Mouse (Mus musculus): ENCODE results near the gene Plch2. TPM values are rescaled to one million over a fixed set of nuclear protein-coding genes. Genes with fewer than 3 reads are reported as not detected.
"Not testable (repeated sequence)": the region's sequence is repeated elsewhere in the genome, so short reads cannot be mapped to it uniquely, and the experiment has no call there.

Gene Plch2
- polyA plus RNA-seq, 1 experiment from 2014 or later = 2.4 TPM

DNA sequence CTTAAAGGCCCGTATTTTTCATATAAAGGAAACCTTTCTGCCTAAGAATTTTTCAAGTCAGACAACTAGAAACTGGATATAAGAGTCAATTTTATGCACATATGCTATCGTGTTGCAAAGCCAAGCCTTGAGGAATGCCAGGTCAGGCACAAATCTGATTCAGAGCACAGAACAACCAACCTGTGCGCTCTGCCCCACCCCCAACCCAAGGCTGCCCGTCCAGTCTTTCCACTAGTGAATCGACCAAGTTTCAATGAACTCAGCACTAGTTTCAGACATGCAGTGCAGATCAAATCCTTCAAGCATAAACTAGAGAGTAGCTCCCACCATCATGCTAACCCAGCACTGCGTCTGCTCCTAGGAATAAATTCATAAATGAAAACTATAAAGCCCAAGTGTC, 23.1 kb upstream of the Plch2 start:
- Histone ChIP-seq H3K4me2 (ENCODE audit: low read depth, low read length, severe bottlenecking) (no peak overlapping the region), H3K27ac (ENCODE audit: low read depth, low read length) (no peak overlapping the region), H3K36me3 (ENCODE audit: control insufficient read depth, insufficient read depth, low read length) (peaks cover 11% of the 10 kb centered on the region; the same call in 1 of the 2 replicates), H3K4me3 (ENCODE audit: low read depth, low read length) (no peak overlapping the region), H3K27me3 (ENCODE audit: control insufficient read depth, insufficient read depth, low read length) (no peaks in the 10 kb centered on the region), H3K9me3 (ENCODE audit: control insufficient read depth, low read length) (no peaks in the 10 kb centered on the region), H3K9ac (ENCODE audit: low read length) (no peak overlapping the region), H3K4me1 (replicated peaks; ENCODE audit: control insufficient read depth, insufficient read depth, low read length) (peaks cover 3% of the 10 kb centered on the region; the same call in 1 of the 2 replicates)
- no peak for DNase-seq (ENCODE audit: low spot score)
- ATAC-seq (replicated peaks; ENCODE audit: low FRiP score) = no peak
- 95% methylated on average over 6 of the region's 6 CpGs for WGBS

DNA sequence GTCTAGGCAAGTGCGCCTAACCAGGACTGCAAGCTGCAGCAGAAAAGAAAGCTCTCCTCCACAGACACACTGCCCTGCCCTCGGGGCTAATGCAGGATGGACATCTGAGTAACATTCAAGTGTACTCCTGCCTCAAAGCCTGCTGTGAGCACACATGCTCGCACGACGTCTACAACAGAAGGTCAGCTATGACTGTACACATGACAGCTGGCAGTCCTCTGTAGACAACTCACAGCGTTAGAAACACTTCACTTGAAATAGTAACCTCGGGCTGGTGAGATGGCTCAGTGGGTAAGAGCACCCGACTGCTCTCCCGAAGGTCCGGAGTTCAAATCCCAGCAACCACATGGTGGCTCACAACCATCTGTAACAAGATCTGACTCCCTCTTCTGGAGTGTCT, 22.2 kb upstream of the Plch2 start:
- H3K27ac ChIP-seq (ENCODE audit: low read depth, low read length); H3K9me3 ChIP-seq (ENCODE audit: control insufficient read depth, low read length); H3K4me1 ChIP-seq (replicated peaks; ENCODE audit: control insufficient read depth, insufficient read depth, low read length); H3K27me3 ChIP-seq (ENCODE audit: control insufficient read depth, insufficient read depth, low read length); H3K4me2 ChIP-seq (ENCODE audit: low read depth, low read length, severe bottlenecking); H3K9ac ChIP-seq (ENCODE audit: low read length); DNase-seq (ENCODE audit: low spot score); H3K4me3 ChIP-seq (ENCODE audit: low read depth, low read length); ATAC-seq (replicated peaks; ENCODE audit: low FRiP score): not testable (repeated sequence)
- 91% methylated on average over 10 of the region's 10 CpGs for WGBS
- H3K36me3 ChIP-seq (ENCODE audit: control insufficient read depth, insufficient read depth, low read length) = peaks cover 11% of the 10 kb centered on the region; the same call in 1 of the 2 replicates

DNA sequence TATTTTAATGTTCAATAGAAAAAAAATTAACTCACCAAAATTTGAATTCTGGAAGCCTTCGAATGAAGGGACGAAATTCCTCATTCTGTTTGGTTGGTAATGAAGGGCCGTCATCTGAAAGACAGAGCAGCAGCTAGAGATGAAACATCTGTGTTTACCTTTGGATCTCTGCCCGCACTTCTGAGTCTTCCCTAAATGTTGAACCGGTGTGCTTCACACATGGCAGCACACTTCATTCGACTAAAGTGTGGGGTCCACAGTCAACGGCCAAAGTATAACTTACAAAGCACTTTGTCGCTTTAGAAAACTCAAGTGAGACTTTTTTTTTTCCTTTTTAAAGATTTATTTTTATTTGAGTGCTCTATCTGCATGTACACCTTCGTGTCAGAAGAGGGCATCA, 20.1 kb upstream of the Plch2 start:
- no peaks in the 10 kb centered on the region for H3K27me3 ChIP-seq (ENCODE audit: control insufficient read depth, insufficient read depth, low read length)
- H3K4me2 ChIP-seq (ENCODE audit: low read depth, low read length, severe bottlenecking) = no peak overlapping the region
- DNase-seq (ENCODE audit: low spot score) (no peak), ATAC-seq (replicated peaks; ENCODE audit: low FRiP score) (no peak)
- H3K4me3 ChIP-seq (ENCODE audit: low read depth, low read length) = no peak overlapping the region
- peaks cover 11% of the 10 kb centered on the region; the same call in 1 of the 2 replicates for H3K36me3 ChIP-seq (ENCODE audit: control insufficient read depth, insufficient read depth, low read length)
- no peak overlapping the region for H3K27ac ChIP-seq (ENCODE audit: low read depth, low read length)
- WGBS = 92% methylated on average over 9 of the region's 9 CpGs
- no peak overlapping the region for H3K9ac ChIP-seq (ENCODE audit: low read length)
- H3K9me3 ChIP-seq (ENCODE audit: control insufficient read depth, low read length) = no peaks in the 10 kb centered on the region
- H3K4me1 ChIP-seq (replicated peaks; ENCODE audit: control insufficient read depth, insufficient read depth, low read length) = no peaks in the 10 kb centered on the region

DNA sequence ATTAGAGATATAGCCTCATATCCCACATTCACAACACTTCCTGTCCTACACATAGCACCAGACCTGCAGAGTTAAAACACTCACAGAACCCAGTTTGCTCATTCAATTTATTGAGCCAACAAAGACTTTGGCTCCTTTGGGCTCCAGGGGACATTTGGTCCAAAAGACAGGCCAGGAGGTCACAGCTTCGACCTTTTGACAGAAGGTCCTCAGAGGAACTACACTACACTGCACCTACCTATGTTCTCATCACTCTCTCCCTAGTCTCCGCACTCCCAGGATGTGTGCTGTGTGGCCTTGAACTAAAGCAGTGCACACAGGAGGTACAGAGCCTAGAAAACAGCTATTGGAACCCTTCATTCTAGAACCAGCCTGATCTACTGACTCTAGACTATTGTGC, 19.2 kb upstream of the Plch2 start:
- Histone ChIP-seq H3K4me2 (ENCODE audit: low read depth, low read length, severe bottlenecking) (no peak overlapping the region), H3K9ac (ENCODE audit: low read length) (no peak overlapping the region), H3K4me1 (replicated peaks; ENCODE audit: control insufficient read depth, insufficient read depth, low read length) (no peaks in the 10 kb centered on the region), H3K27ac (ENCODE audit: low read depth, low read length) (no peak overlapping the region), H3K9me3 (ENCODE audit: control insufficient read depth, low read length) (no peaks in the 10 kb centered on the region), H3K36me3 (ENCODE audit: control insufficient read depth, insufficient read depth, low read length) (peaks cover 16% of the 10 kb centered on the region; the same call in 1 of the 2 replicates), H3K4me3 (ENCODE audit: low read depth, low read length) (no peak overlapping the region), H3K27me3 (ENCODE audit: control insufficient read depth, insufficient read depth, low read length) (no peaks in the 10 kb centered on the region)
- ATAC-seq (replicated peaks; ENCODE audit: low FRiP score) (no peak), DNase-seq (ENCODE audit: low spot score) (no peak)
- WGBS = 88% methylated on average over 2 of the region's 2 CpGs

DNA sequence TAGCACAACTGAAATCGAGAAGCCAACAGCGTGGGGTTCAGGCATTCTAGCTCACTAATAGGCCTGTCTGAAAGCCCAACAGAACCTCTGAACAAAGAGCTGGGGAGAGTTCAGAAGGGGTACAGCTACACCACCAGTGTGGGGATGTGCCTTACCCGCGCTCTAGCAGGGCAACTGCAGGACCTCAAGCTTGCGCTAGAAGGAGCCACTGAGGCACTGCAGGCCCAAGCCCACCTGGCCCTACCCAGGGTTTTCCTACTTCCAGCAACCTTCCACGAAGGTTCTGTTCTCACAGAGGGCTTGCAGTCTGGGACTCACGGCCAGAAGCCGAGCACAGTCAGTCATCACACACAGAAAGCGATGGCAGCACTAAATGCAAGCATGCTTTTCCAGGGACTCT, 18.6 kb upstream of the Plch2 start:
- no peak overlapping the region for H3K27ac ChIP-seq (ENCODE audit: low read depth, low read length)
- H3K4me3 ChIP-seq (ENCODE audit: low read depth, low read length) = no peak overlapping the region
- H3K36me3 ChIP-seq (ENCODE audit: control insufficient read depth, insufficient read depth, low read length) = peaks cover 15% of the 10 kb centered on the region; the same call in 1 of the 2 replicates
- no peak overlapping the region for H3K4me2 ChIP-seq (ENCODE audit: low read depth, low read length, severe bottlenecking)
- ATAC-seq (replicated peaks; ENCODE audit: low FRiP score) (no peak), DNase-seq (ENCODE audit: low spot score) (no peak)
- 88% methylated on average over 9 of the region's 9 CpGs for WGBS
- no peaks in the 10 kb centered on the region for H3K27me3 ChIP-seq (ENCODE audit: control insufficient read depth, insufficient read depth, low read length)
- H3K9ac ChIP-seq (ENCODE audit: low read length) = no peak overlapping the region
- no peaks in the 10 kb centered on the region for H3K4me1 ChIP-seq (replicated peaks; ENCODE audit: control insufficient read depth, insufficient read depth, low read length)
- no peaks in the 10 kb centered on the region for H3K9me3 ChIP-seq (ENCODE audit: control insufficient read depth, low read length)

DNA sequence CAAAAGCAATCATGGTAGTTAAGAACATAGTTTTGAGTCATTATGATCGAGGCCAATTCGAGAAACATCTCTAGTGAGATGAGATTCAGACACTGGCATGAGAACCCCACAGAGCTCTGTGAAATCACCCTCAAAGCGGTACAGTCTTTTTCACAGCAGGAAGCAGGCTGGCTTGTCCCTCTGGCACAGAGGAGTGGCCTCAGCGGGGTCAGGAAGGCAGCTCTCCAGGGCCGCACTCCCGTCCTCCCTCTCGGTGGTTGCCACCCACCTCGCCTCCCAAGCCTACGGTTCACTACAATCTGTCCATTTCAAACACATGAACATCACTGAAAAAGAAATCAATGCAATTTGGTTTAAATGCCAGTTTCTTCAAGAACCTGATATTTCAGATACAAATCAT, 17.8 kb upstream of the Plch2 start:
- no peak overlapping the region for H3K4me2 ChIP-seq (ENCODE audit: low read depth, low read length, severe bottlenecking)
- H3K4me3 ChIP-seq (ENCODE audit: low read depth, low read length) = no peak overlapping the region
- H3K4me1 ChIP-seq (replicated peaks; ENCODE audit: control insufficient read depth, insufficient read depth, low read length) = no peaks in the 10 kb centered on the region
- no peak for DNase-seq (ENCODE audit: low spot score)
- H3K27me3 ChIP-seq (ENCODE audit: control insufficient read depth, insufficient read depth, low read length) = no peaks in the 10 kb centered on the region
- H3K9me3 ChIP-seq (ENCODE audit: control insufficient read depth, low read length) = no peaks in the 10 kb centered on the region
- 86% methylated on average over 9 of the region's 9 CpGs for WGBS
- no peak for ATAC-seq (replicated peaks; ENCODE audit: low FRiP score)
- H3K9ac ChIP-seq (ENCODE audit: low read length) = no peak overlapping the region
- H3K27ac ChIP-seq (ENCODE audit: low read depth, low read length) = no peak overlapping the region
- peaks cover 17% of the 10 kb centered on the region; the same call in 1 of the 2 replicates for H3K36me3 ChIP-seq (ENCODE audit: control insufficient read depth, insufficient read depth, low read length)

DNA sequence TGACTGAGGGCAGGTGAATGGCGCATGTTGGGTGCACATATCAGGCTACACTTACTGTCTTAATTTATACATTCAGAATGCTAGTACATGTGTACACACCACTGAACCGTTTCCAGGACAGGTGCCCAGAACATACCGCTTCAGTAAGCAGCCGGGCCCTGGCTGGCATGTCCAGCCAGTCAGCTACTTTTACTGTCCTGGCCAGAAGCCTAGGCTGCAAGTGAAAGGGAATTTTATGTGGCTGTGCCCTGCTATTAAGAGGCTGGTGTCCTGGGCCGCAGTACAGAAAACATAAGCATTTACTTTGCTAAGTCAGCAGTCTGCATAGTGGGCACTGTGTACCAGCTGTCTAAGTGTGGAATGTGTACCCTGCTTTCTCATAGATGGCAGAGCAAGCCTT, 14.3 kb upstream of the Plch2 start:
- Histone ChIP-seq H3K4me1 (replicated peaks; ENCODE audit: control insufficient read depth, insufficient read depth, low read length) (peaks cover 6% of the 10 kb centered on the region; the same call in 1 of the 2 replicates), H3K4me2 (ENCODE audit: low read depth, low read length, severe bottlenecking) (no peak overlapping the region), H3K27me3 (ENCODE audit: control insufficient read depth, insufficient read depth, low read length) (no peaks in the 10 kb centered on the region), H3K9ac (ENCODE audit: low read length) (no peak overlapping the region), H3K9me3 (ENCODE audit: control insufficient read depth, low read length) (no peaks in the 10 kb centered on the region), H3K4me3 (ENCODE audit: low read depth, low read length) (no peak overlapping the region), H3K27ac (ENCODE audit: low read depth, low read length) (no peak overlapping the region), H3K36me3 (ENCODE audit: control insufficient read depth, insufficient read depth, low read length) (peaks cover 12% of the 10 kb centered on the region; the same call in 1 of the 2 replicates)
- WGBS = 97% methylated on average over 5 of the region's 5 CpGs
- DNase-seq (ENCODE audit: low spot score) (no peak), ATAC-seq (replicated peaks; ENCODE audit: low FRiP score) (no peak)

DNA sequence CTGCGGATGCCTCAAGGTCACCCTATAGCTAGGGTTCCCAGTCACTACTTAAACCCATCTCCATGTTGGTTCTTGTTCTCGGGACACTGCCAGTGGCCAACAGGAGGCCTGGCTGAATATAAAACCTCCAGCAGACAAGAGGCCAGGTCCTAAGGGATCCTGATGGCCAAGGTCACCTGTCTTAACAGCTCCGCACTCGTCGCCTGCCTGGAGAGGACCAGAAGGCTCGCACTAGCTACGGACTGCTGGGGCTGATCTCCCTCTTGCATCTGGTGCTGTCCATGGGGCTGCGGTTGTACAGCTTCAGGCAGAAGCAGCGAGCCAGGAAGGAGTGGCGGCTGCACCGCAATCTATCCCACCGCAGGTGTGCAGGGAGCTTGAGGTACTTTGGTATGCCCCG, 13.6 kb upstream of the Plch2 start:
- H3K9ac ChIP-seq (ENCODE audit: low read length) = no peak overlapping the region
- no peak overlapping the region for H3K27ac ChIP-seq (ENCODE audit: low read depth, low read length)
- 95% methylated on average over 13 of the region's 13 CpGs for WGBS

DNA sequence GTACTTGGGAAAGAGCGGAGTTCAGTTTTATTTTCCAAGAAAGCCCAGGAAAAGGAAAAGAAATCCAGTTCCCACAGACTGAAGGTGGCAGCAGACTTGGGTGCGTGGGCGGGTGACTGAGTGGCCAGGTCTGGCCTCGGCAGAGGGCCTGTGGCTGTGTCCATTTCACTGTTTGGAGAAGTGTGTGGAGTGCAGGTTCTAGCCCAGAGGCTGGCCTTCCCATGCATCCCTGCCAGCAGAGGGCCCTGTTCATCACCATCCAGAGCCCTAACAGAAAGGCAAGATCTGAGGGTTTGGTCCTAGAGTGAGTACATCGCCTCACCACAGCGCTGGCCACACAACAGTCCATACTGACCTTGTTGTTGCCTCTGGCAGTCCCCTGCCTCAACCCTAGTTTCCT, 12.6 kb upstream of the Plch2 start:
- no peak overlapping the region for H3K27ac ChIP-seq (ENCODE audit: low read depth, low read length)
- no peak for DNase-seq (ENCODE audit: low spot score)
- H3K4me3 ChIP-seq (ENCODE audit: low read depth, low read length) = no peak overlapping the region
- peaks cover 12% of the 10 kb centered on the region; the same call in 1 of the 2 replicates for H3K36me3 ChIP-seq (ENCODE audit: control insufficient read depth, insufficient read depth, low read length)
- peaks cover 7% of the 10 kb centered on the region; the same call in 1 of the 2 replicates for H3K4me1 ChIP-seq (replicated peaks; ENCODE audit: control insufficient read depth, insufficient read depth, low read length)
- H3K9me3 ChIP-seq (ENCODE audit: control insufficient read depth, low read length) = no peaks in the 10 kb centered on the region
- ATAC-seq (replicated peaks; ENCODE audit: low FRiP score) = no peak
- no peak overlapping the region for H3K4me2 ChIP-seq (ENCODE audit: low read depth, low read length, severe bottlenecking)
- 86% methylated on average over 6 of the region's 6 CpGs for WGBS
- H3K9ac ChIP-seq (ENCODE audit: low read length) = no peak overlapping the region
- H3K27me3 ChIP-seq (ENCODE audit: control insufficient read depth, insufficient read depth, low read length) = no peaks in the 10 kb centered on the region

More for the DNA sequence above, 13.6 kb upstream of the Plch2 start:
- no peak for DNase-seq (ENCODE audit: low spot score)
- no peaks in the 10 kb centered on the region for H3K9me3 ChIP-seq (ENCODE audit: control insufficient read depth, low read length)
- H3K36me3 ChIP-seq (ENCODE audit: control insufficient read depth, insufficient read depth, low read length) = peaks cover 12% of the 10 kb centered on the region; the same call in 1 of the 2 replicates
- H3K4me1 ChIP-seq (replicated peaks; ENCODE audit: control insufficient read depth, insufficient read depth, low read length) = peaks cover 7% of the 10 kb centered on the region; the same call in 1 of the 2 replicates
- no peak for ATAC-seq (replicated peaks; ENCODE audit: low FRiP score)
- no peak overlapping the region for H3K4me2 ChIP-seq (ENCODE audit: low read depth, low read length, severe bottlenecking)
- H3K27me3 ChIP-seq (ENCODE audit: control insufficient read depth, insufficient read depth, low read length) = no peaks in the 10 kb centered on the region
- H3K4me3 ChIP-seq (ENCODE audit: low read depth, low read length) = no peak overlapping the region
